Mouse (Mus musculus): ENCODE data around the gene Trak1.

Gene Trak1

GRCm38 (mm10) chr9:121443696-121444366 lies 146.5 kb downstream of the Trak1 start:
- no peak for DNase-seq

- no peak for DNase-seq
These were observed 147.0 kb downstream of the Trak1 start for GRCm38 (mm10) chr9:121444367-121444707.

- DNase-seq = no peak
These were observed 148.1 kb downstream of the Trak1 start for GRCm38 (mm10) chr9:121445364-121445763.

- peak; percentile 79 for DNase-seq
These were observed 149.1 kb downstream of the Trak1 start for GRCm38 (mm10) chr9:121446431-121446831.

- DNase-seq = peak; percentile 40
These were observed 155.1 kb downstream of the Trak1 start for GRCm38 (mm10) chr9:121452342-121452942.

GRCm38 (mm10) chr9:121454891-121455290 lies 157.6 kb downstream of the Trak1 start:
- DNase-seq = no peak

GRCm38 (mm10) chr9:121456739-121457515 lies 159.6 kb downstream of the Trak1 start:
- DNase-seq = no peak

- no peak for DNase-seq
These were observed 161.2 kb downstream of the Trak1 start for GRCm38 (mm10) chr9:121458466-121458865.

- no peak for DNase-seq
These were observed 162.6 kb downstream of the Trak1 start for GRCm38 (mm10) chr9:121459950-121460349.

- no peak for DNase-seq
These were observed 163.2 kb downstream of the Trak1 start for GRCm38 (mm10) chr9:121460527-121460926.

- DNase-seq = no peak
These were observed 170.2 kb downstream of the Trak1 start for GRCm38 (mm10) chr9:121467460-121467859.

- no peak for DNase-seq
These were observed 172.4 kb downstream of the Trak1 start for GRCm38 (mm10) chr9:121469711-121470110.

- DNase-seq = no peak
These were observed 177.5 kb downstream of the Trak1 start for GRCm38 (mm10) chr9:121474771-121475170.

- no peak for DNase-seq
These were observed 178.5 kb downstream of the Trak1 start for GRCm38 (mm10) chr9:121475488-121476452.

- DNase-seq = peak; percentile 44
These were observed 180.1 kb downstream of the Trak1 start for GRCm38 (mm10) chr9:121477305-121477911.

GRCm38 (mm10) chr9:121479453-121479852 lies 182.2 kb downstream of the Trak1 start:
- DNase-seq = peak; percentile 57

- no peak for DNase-seq
These were observed 189.9 kb downstream of the Trak1 start for GRCm38 (mm10) chr9:121487216-121487615.

- DNase-seq = peak; percentile 36
These were observed 194.4 kb downstream of the Trak1 start for GRCm38 (mm10) chr9:121491592-121492240.

GRCm38 (mm10) chr9:121494006-121494767 lies 196.9 kb downstream of the Trak1 start:
- no peak for DNase-seq

GRCm38 (mm10) chr9:121495529-121495928 lies 198.2 kb downstream of the Trak1 start, which contains the start of gene Cck:
TSS of gene Cck (minus strand) at chr9:121495694.
- peak; percentile 64 for DNase-seq

GRCm38 (mm10) chr9:121496102-121496501 lies 198.8 kb downstream of the Trak1 start:
- DNase-seq = peak; percentile 42

All from layer of hippocampus, adult 9-11 months (tissue).